Mouse (Mus musculus) embryonic facial prominence, embryonic 12.5 days (tissue): ENCODE results near the gene Pitpnm2. TPM values are rescaled to one million over a fixed set of nuclear protein-coding genes. Genes with fewer than 3 reads are reported as not detected.

Experiments
- ATAC-seq: fragments of 200-750 bp; cut with Nextera tagmentation; 2 replicates; pipeline ENCODE4 v1.8.0; 2017; ENCODE audit not compliant: insufficient number of reproducible peaks, insufficient read depth, low FRiP score, low TSS enrichment
- H3K27ac ChIP-seq: fragments of 300-500 bp; sonication (generic); 2 replicates; pipeline ENCODE4 v1.5.1; 2016; ENCODE audit warnings: mild to moderate bottlenecking
- H3K27me3 ChIP-seq: fragments of 300-500 bp; sonication (generic); 2 replicates; pipeline ENCODE4 v1.6.1; 2016; ENCODE audit warnings: mild to moderate bottlenecking, moderate library complexity
- H3K36me3 ChIP-seq: fragments of 300-500 bp; sonication (generic); 2 replicates; pipeline ENCODE4 v1.6.1; 2016; ENCODE audit warnings: mild to moderate bottlenecking
- H3K4me1 ChIP-seq: fragments of 300-500 bp; sonication (generic); 2 replicates; pipeline ENCODE4 v1.6.1; 2016
- H3K4me2 ChIP-seq: fragments of 300-500 bp; sonication (generic); replicated peaks from 2 replicates; pipeline ENCODE4 v1.6.1; 2016; ENCODE audit warnings: mild to moderate bottlenecking, moderate library complexity
- H3K4me3 ChIP-seq: fragments of 300-500 bp; sonication (generic); 2 replicates; pipeline ENCODE4 v1.5.1; 2016; ENCODE audit warnings: mild to moderate bottlenecking
- H3K9ac ChIP-seq: fragments of 300-500 bp; sonication (generic); 2 replicates; pipeline ENCODE4 v1.6.1; 2016; ENCODE audit warnings: mild to moderate bottlenecking, moderate library complexity
- H3K9me3 ChIP-seq: fragments of 300-500 bp; sonication (generic); 2 replicates; pipeline ENCODE4 v1.6.1; 2016; ENCODE audit warnings: mild to moderate bottlenecking, moderate library complexity
- WGBS: fragments of 180-500 bp; shearing (Covaris S2); methylation state at CpG from one replicate; pipeline ENCODE4 v1.1.7; 2016; 5-methylcytosine and 5-hydroxymethylcytosine counted together
- polyA plus RNA-seq: library from polyadenylated mRNA; unstranded; fragments of >200 nt; fragmentation: Nextera tagmentation; extraction: Ambion mirVana; gene quantifications from 2 replicates; pipeline ENCODE4 v1.2.1, GENCODE M21; 2016

The Pitpnm2 gene
- polyA plus RNA-seq, 1 experiment from 2014 or later, result 4.4 TPM

- H3K4me2 ChIP-seq, result no peak overlapping the region
- H3K4me1 ChIP-seq, result 0 out of 2 replicates have a peak, but pooled peaks cover 7% of the 10 kb centered on the region
- no peaks in the 10 kb centered on the region for H3K27me3 ChIP-seq
- H3K27ac ChIP-seq, result no peak overlapping the region
- peaks cover 47% of the 10 kb centered on the region for H3K36me3 ChIP-seq
- H3K9me3 ChIP-seq, result no peaks in the 10 kb centered on the region
- no peak overlapping the region for H3K4me3 ChIP-seq
- no peak for ATAC-seq
- 88% methylated on average over 6 of the region's 6 CpGs for WGBS
- H3K9ac ChIP-seq, result no peak overlapping the region
Observed at GRCm38 (mm10) chr5:124266821-124267220, 17.3 kb upstream of the Pitpnm2 start.

- Histone ChIP-seq H3K9ac (no peak overlapping the region), H3K27ac (no peak overlapping the region), H3K4me1 (no peaks in the 10 kb centered on the region), H3K27me3 (no peaks in the 10 kb centered on the region), H3K36me3 (peaks cover 49% of the 10 kb centered on the region), H3K4me3 (no peak overlapping the region), H3K4me2 (no peak overlapping the region), H3K9me3 (no peaks in the 10 kb centered on the region)
- 80% methylated on average over 4 of the region's 4 CpGs for WGBS
- ATAC-seq, result no peak
Observed at GRCm38 (mm10) chr5:124263246-124263645, 13.7 kb upstream of the Pitpnm2 start.

- H3K9ac ChIP-seq, result no peak overlapping the region
- ATAC-seq, result no peak
- H3K4me3 ChIP-seq, result no peak overlapping the region
- H3K36me3 ChIP-seq, result peaks cover 61% of the 10 kb centered on the region
- no peak overlapping the region for H3K27ac ChIP-seq
- 80% methylated on average over 4 of the region's 4 CpGs for WGBS
- H3K4me2 ChIP-seq, result no peak overlapping the region
- H3K4me1 ChIP-seq, result no peaks in the 10 kb centered on the region
- H3K27me3 ChIP-seq, result no peaks in the 10 kb centered on the region
- no peaks in the 10 kb centered on the region for H3K9me3 ChIP-seq
Observed at GRCm38 (mm10) chr5:124262090-124262489, 12.5 kb upstream of the Pitpnm2 start.

- Histone ChIP-seq H3K36me3 (peaks cover 52% of the 10 kb centered on the region), H3K27me3 (no peaks in the 10 kb centered on the region), H3K4me1 (no peaks in the 10 kb centered on the region), H3K4me3 (no peak overlapping the region), H3K27ac (no peak overlapping the region), H3K9ac (no peak overlapping the region), H3K4me2 (no peak overlapping the region), H3K9me3 (no peaks in the 10 kb centered on the region)
- no peak for ATAC-seq
- 64% methylated on average over 2 of the region's 2 CpGs for WGBS
Observed at GRCm38 (mm10) chr5:124259133-124259532, 9.6 kb upstream of the Pitpnm2 start.

GRCm38 (mm10) chr5:124258026-124258425 lies 8.5 kb upstream of the Pitpnm2 start:
- peaks cover 60% of the 10 kb centered on the region for H3K36me3 ChIP-seq
- no peaks in the 10 kb centered on the region for H3K27me3 ChIP-seq
- no peak overlapping the region for H3K27ac ChIP-seq
- 95% methylated on average over 1 of the region's 1 CpGs for WGBS
- no peak for ATAC-seq
- no peak overlapping the region for H3K4me2 ChIP-seq
- H3K9me3 ChIP-seq, result no peaks in the 10 kb centered on the region
- no peak overlapping the region for H3K9ac ChIP-seq
- no peak overlapping the region for H3K4me3 ChIP-seq
- H3K4me1 ChIP-seq, result no peaks in the 10 kb centered on the region

GRCm38 (mm10) chr5:124255141-124255540 lies 5.6 kb upstream of the Pitpnm2 start:
- Histone ChIP-seq H3K4me2 (no peak overlapping the region), H3K4me1 (peaks cover 6% of the 10 kb centered on the region; the same call in 1 of the 2 replicates), H3K9ac (no peak overlapping the region), H3K27me3 (no peaks in the 10 kb centered on the region), H3K36me3 (peaks cover 42% of the 10 kb centered on the region), H3K9me3 (no peaks in the 10 kb centered on the region), H3K27ac (no peak overlapping the region), H3K4me3 (no peak overlapping the region)
- WGBS, result 90% methylated on average over 7 of the region's 7 CpGs
- no peak for ATAC-seq

- Histone ChIP-seq H3K4me3 (no peak overlapping the region), H3K4me1 (peaks cover 10% of the 10 kb centered on the region), H3K27ac (no peak overlapping the region), H3K9ac (no peak overlapping the region), H3K4me2 (no peak overlapping the region), H3K9me3 (no peaks in the 10 kb centered on the region), H3K36me3 (peaks cover 31% of the 10 kb centered on the region), H3K27me3 (no peaks in the 10 kb centered on the region)
- ATAC-seq, result no peak
- 89% methylated on average over 8 of the region's 8 CpGs for whole genome bisulfite sequencing
Observed at GRCm38 (mm10) chr5:124253555-124253954, 4.0 kb upstream of the Pitpnm2 start.

- Histone ChIP-seq H3K4me2 (no peak overlapping the region), H3K9me3 (no peaks in the 10 kb centered on the region), H3K27ac (no peak overlapping the region), H3K27me3 (no peaks in the 10 kb centered on the region), H3K4me1 (peaks cover 18% of the 10 kb centered on the region), H3K9ac (no peak overlapping the region), H3K36me3 (peaks cover 23% of the 10 kb centered on the region), H3K4me3 (no peak overlapping the region)
- 91% methylated on average over 13 of the region's 13 CpGs for WGBS
- no peak for ATAC-seq
Observed at GRCm38 (mm10) chr5:124252580-124253320, 3.2 kb upstream of the Pitpnm2 start.

GRCm38 (mm10) chr5:124251070-124251469 lies 1.5 kb upstream of the Pitpnm2 start:
- peaks cover 8% of the 10 kb centered on the region for H3K36me3 ChIP-seq
- H3K27ac ChIP-seq, result no peak overlapping the region
- H3K27me3 ChIP-seq, result 0 out of 2 replicates have a peak, but pooled peaks cover 3% of the 10 kb centered on the region
- H3K4me2 ChIP-seq, result no peak overlapping the region
- ATAC-seq, result no peak
- no peaks in the 10 kb centered on the region for H3K9me3 ChIP-seq
- H3K9ac ChIP-seq, result no peak overlapping the region
- peaks cover 22% of the 10 kb centered on the region for H3K4me1 ChIP-seq
- H3K4me3 ChIP-seq, result no peak overlapping the region
- WGBS, result 79% methylated on average over 5 of the region's 5 CpGs

GRCm38 (mm10) chr5:124248845-124249613 lies 531 bp downstream of the Pitpnm2 start:
- Histone ChIP-seq H3K27ac (peak overlapping the region; percentile 74; the same call in 1 of the 2 replicates), H3K4me2 (peak overlapping the region; percentile 78), H3K27me3 (0 out of 2 replicates have a peak, but pooled peaks cover 3% of the 10 kb centered on the region), H3K4me3 (peak overlapping the region; percentile 60), H3K4me1 (peaks cover 22% of the 10 kb centered on the region), H3K36me3 (peaks cover 17% of the 10 kb centered on the region; the same call in 1 of the 2 replicates), H3K9ac (peak overlapping the region; percentile 86), H3K9me3 (no peaks in the 10 kb centered on the region)
- peak; percentile 36 for ATAC-seq
- WGBS, result 2% methylated on average over 63 of the region's 77 CpGs

GRCm38 (mm10) chr5:124247986-124248626 lies 1.5 kb downstream of the Pitpnm2 start:
- Histone ChIP-seq H3K36me3 (peaks cover 14% of the 10 kb centered on the region; the same call in 1 of the 2 replicates), H3K4me2 (peak overlapping the region; percentile 78), H3K4me1 (peaks cover 22% of the 10 kb centered on the region), H3K9me3 (no peaks in the 10 kb centered on the region), H3K9ac (no peak overlapping the region), H3K4me3 (peak overlapping the region; percentile 60), H3K27ac (peak overlapping the region; percentile 41; the same call in 1 of the 2 replicates), H3K27me3 (0 out of 2 replicates have a peak, but pooled peaks cover 3% of the 10 kb centered on the region)
- WGBS, result 35% methylated on average over 9 of the region's 9 CpGs
- ATAC-seq, result no peak
